Mouse (Mus musculus) C2C12 (cell line): ENCODE measurements at regions not wholly inside any gene's neighbourhood (a gene's known extent, or its start where the extent isn't known, plus 50 kb on each side); places are given as distances from the start of the nearest gene placed in this dataset.

Experiments
- CTCF ChIP-seq: IDR thresholded peaks from one replicate; pipeline ENCODE4 v1.5.1; 2011; ENCODE audit not compliant: control insufficient read depth, insufficient read depth, insufficient read length
- USF1 ChIP-seq: IDR thresholded peaks from one replicate; pipeline ENCODE4 v1.6.1; 2011; ENCODE audit warnings: low read depth, mild to moderate bottlenecking, control low read depth, moderate library complexity

GRCm38 (mm10) chr9:61297385-61297784 lies 74.8 kb upstream of the Tle3 start:
- no peak for TF ChIP-seq USF1
- no peak for TF ChIP-seq CTCF
